Mouse (Mus musculus) ES-E14 (cell line): ENCODE results near the gene Pde6b.

Experiments
- CHD2 ChIP-seq: IDR thresholded peaks from 2 replicates; pipeline ENCODE4 v1.6.1; 2014; ENCODE audit warnings: mild to moderate bottlenecking, low read depth, low read length, inconsistent platforms
- MAFK ChIP-seq: IDR thresholded peaks from 2 replicates; pipeline ENCODE4 v1.6.1; 2014; ENCODE audit warnings: mild to moderate bottlenecking, low read depth, low read length, inconsistent platforms; ENCODE audit not compliant: insufficient read depth

GRCm38 (mm10) chr5:108374079-108374478, 14.1 kb upstream of the Pde6b start:
- TF ChIP-seq CHD2 (no peak), MAFK (peak; percentile 63)
